Mouse (Mus musculus): Measurements from ENCODE around the gene Fam114a2. TPM values are rescaled to one million over a fixed set of nuclear protein-coding genes. Genes with fewer than 3 reads are reported as not detected.

Gene Fam114a2
- total RNA-seq (2022): 10 to 100 TPM; 64.6 to 83.3 (median 76.3) TPM

- peak; percentile 88 for DNase-seq
These were observed at the start of gene Fam114a2, which contains the start of gene Mfap3 for GRCm38 (mm10) chr11:57518091-57518750. Fam114a2 (minus strand) TSS chr11:57518617. Mfap3 (plus strand) TSS chr11:57518664.

DNA sequence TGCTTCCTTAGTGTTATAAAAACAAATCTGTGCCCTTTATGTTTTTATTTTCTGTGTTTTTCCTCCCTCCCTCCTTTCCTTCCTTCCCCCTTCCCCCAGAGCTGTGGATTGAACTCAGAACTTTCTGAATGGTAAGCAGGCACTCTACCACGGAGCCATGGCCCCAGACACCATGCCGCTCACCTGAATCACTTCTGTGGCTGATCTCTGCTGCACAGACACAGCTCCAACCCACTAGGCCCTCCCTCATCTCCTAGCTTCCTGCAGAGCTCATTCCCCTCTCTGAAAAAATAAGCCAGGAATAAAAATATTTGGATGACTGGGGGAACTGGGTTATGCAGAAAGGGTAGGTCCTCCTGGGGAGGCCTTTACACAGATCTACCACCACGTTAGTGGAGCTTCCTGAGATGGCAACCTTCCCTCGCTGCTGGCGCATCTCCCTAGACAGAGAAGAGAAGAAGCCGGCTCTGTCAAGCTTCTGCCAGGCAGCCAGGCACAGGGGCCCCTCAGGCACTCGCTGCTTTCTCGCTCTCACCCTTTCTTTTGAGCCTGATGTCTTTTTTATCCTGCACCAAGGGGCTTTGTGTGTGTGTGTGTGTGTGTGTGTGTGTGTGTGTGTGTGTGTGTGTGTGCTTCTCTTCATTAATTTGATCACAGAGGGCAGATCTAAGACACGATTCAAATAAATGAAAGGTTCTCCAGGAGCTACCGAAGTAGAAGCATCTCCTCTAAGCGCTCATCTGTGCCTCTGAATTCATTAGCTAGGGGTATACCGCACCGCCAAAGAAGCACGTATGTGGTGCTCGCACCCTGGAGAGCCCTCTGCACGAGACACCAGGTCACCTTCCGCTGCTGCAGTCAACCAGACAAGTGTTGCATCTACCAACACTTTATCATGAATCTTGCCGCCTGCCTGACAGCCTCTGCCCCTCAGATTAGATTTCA lies 47.9 kb upstream of the Fam114a2 start:
- DNase-seq: no peak

- peak; percentile 16 for DNase-seq
These were observed 46.1 kb upstream of the Fam114a2 start for GRCm38 (mm10) chr11:57564564-57564963.

GRCm38 (mm10) chr11:57557936-57558335 lies 39.5 kb upstream of the Fam114a2 start:
- peak; percentile 14 for DNase-seq

DNA sequence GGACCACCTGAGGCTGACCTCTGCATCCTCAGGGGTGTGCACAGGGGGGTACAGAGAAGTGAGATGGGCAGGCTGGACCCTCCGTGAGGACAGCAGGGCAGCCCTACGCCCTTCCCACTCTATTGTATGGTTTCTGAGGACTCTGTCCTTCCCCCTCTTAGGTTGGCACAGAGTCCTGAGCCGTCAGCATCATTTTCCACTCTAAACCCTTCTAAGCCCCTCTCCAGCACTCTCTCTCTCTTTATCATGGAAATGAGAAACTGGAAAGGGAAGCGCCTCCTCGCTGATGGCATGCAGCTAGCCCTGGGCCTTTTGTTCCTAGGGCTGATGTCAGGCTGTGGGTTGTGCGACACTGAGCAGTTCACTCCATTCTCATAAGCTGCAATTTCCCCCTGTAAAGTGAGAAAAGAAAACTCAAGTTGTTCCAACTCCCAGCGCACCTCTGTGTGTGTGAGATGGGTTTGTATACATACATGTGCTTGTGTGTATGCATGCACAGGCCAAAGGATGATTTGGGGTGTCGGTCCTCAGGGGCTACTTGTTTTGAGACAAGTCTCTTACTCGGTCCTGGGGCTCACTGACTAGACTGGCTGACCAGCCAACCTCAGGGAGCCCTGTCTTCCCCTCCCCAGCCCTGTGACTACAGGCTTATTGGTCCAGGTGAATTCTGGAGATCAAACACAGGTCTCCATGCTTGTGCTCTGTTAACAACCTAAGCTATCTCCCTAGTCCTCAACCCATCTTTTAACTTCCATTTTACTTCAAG lies 34.8 kb upstream of the Fam114a2 start:
- no peak for DNase-seq

DNA sequence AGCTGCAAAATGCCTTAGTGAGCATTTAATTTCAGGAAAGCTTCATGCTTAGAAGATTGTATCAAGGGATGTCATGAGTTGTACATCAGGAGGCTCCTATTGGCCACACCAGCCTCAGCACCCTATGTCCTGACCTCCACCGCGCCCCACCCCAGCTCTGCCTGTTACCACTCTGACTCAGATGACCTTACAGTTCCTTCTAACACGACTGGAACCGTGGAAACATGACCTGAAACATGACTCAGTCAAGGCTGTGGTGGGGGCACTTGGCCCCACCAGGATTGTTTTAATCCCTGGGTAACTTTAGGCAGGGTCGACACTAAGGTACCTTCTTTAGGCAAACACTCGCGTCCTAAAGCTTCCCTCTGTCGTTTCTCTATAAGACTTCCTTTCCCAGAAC lies 32.6 kb upstream of the Fam114a2 start:
- DNase-seq: peak; percentile 56

- no peak for DNase-seq
These were observed 31.8 kb upstream of the Fam114a2 start for GRCm38 (mm10) chr11:57550230-57550629.

DNA sequence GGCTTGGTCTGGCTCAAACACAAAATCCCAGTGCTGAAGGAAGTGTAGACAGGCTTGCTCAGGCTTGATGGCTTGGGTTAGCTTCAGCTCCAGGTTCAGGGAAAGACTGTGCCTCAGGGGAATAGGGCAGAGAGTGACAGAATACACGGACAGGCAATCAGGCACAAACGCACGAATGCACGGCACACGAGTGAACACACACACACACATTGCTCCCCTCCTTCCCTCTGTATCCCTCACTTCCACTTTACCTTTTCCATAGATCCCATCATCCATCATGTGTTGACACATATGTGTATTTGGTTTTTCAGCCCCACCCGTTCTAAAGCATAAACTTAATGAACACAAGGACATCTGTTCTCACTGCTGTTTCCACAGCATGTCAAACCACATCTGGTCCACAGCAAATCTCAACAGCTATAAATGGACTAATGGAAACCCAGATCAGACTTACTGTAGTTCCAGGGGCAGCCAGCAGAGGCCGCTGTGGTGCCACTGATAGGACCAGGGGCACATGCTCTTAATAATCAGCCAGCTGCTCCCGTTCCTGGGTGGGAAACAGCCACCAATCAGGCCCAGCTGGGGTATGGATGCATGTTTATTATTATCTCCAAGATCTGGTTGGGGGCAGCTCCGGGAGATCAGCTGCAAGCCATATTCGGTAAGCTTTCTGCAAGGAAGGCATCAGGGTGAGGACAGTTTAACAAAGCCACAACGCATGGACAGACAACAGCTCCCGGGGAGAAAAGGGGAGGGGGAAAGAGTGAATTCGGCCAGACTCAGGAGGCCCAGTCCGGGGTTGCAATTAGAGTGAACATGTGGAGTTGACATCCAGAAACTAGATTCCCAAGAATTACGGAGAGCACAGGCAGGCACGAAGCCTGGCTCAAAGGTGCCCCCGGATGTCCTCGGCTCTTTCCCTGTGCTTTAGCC lies 30.5 kb upstream of the Fam114a2 start:
- peak; percentile 45 for DNase-seq

DNA sequence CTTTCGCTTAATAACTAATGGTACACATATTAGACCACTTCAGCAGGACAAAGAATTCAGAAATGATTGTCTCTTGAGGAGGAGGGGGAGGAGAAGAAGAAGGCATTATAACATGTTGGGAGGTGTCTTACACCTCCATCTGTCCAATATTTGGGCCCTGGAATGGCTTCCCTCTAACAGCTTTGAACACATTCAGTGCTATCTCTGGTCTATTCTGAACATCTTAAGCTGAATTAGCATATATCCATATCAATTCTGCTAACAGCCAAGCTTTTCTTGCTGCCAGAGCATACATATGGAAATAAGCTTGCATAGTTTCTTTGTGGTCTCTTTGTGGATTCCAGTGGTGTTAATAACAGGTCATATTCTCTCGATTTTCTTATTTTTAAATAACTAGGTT lies 22.3 kb upstream of the Fam114a2 start:
- DNase-seq: no peak

GRCm38 (mm10) chr11:57539841-57540418 lies 21.5 kb upstream of the Fam114a2 start:
- DNase-seq: no peak

DNA sequence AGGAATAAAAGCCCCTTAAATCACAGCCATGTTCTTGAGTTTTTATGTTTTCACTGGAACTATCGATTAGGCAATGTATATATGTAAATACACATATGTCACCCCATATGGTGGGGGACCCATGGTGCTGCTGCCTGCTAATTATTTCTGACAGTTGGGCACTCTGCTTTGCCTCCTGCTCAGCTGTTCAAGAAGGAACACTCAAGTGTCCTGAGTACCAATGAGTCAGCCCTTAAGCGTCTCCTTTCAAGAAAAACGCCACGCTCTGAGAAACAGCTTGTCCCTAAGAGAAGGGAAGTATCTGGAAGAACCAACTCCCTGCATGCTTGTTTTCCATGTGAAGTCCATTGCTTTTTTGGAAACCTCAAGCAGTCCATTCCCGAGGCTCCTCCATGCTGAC lies 17.5 kb upstream of the Fam114a2 start:
- no peak for DNase-seq

DNA sequence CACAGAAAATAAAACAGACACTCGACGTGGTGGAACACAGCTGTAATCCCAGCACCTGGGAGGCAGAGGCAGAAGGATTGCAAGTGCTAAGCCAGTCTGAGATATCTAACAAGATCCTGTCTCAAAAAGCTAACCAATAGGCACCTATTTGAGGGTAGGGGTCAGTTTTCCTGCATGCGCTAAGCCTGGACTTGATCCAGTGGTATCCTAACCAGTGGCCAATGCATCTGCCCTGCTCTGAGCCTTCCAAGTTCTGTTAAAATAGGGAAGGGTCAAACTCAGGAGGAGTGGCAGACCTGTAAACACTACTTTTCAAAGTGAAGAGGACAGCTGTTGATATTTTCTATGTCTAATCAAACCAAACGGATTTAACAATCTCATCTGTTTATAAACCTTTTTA lies 13.9 kb upstream of the Fam114a2 start:
- no peak for DNase-seq

DNA sequence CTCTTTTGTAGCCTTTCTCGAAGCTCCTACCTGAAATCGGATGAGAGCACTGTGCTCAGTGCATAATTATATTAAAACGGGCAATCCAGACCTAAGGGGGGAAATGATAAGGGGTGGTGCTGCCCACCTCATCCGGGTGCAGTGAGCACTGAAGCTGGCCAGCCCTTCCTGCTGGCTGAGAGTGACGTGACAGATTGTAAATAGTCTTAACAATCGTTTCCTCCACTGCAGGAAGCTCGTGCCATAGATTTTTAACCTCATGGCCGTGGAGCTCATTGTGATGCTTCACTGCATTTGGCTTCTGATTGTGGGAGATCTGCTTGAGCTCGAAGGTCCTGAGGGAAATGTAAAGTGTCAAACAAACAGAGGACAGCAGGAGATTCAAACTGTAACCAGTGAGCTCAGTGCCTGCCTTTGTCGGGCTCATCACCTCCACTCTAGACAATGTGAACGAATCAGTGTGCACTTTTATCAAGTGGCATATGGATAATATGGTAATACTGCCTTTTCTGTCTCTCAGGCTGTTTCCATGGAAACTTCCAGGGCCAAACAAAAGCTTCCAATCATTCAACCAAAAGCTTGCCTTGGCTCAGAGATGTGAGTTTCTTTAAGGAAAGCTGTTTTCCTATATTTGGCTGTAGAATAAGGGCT lies 13.0 kb upstream of the Fam114a2 start:
- DNase-seq: no peak

DNA sequence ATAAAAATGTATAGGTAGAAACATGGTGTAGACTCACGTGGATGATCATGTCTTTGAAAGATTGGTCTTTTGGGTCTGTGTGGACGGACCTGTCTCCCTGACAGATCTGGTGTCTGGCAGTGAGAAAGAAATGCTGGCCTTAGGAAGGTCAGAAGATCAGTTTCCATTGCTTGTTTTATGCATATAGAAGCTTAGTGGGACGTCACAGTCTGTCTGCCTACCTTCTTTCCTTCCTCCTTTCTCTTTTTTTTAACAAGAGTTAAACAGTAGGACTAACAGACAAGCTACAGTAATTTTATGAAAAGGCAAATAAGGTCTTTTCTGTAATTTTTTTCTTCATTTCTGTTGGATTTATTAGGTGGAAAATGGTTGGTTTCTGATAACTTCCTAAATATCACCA lies 10.7 kb upstream of the Fam114a2 start:
- no peak for DNase-seq

DNA sequence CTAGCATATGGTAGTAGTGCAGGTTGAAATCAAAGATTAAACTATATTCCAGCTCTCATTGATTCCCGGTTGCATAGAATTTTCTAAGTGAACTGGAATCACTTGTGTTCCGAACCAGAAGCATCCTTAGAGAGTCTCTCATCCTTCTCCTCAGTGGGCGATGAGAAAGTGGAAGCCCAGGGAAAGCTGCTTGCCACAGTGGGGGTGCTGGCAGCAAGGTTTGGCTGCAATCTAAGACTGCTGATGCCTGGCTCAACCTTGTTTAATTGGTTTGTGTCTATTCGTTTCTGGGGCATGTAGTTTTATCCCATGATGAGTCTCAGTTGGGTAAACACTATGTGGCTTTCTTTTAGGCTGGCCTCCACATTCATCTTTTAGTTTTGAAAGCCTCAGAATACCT lies 9.1 kb upstream of the Fam114a2 start:
- no peak for DNase-seq

GRCm38 (mm10) chr11:57525900-57526299 lies 7.5 kb upstream of the Fam114a2 start:
- DNase-seq: no peak

GRCm38 (mm10) chr11:57524597-57524996 lies 6.2 kb upstream of the Fam114a2 start:
- DNase-seq: no peak

GRCm38 (mm10) chr11:57523418-57523817 lies 5.0 kb upstream of the Fam114a2 start:
- no peak for DNase-seq

DNA sequence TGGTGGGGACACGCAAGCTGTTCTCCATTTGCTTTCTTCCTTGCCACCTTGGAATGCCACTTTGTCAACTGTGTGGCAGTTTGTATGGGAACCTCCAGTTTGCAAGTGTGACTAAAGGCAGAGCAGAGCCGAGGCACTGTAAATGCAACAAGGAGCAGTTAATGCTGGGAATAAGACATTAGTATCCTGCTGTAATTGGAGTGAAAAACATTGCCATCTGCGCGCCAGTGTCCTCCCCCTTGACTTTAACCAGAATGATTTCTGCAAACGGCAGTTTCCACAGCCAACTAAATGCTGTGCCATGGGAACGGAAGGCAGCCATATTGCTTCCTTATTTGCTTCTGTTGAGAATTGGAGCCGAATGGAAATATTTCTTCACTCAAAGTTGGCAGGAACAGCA lies 3.6 kb upstream of the Fam114a2 start:
- no peak for DNase-seq

- DNase-seq: no peak
These were observed 2.8 kb upstream of the Fam114a2 start for GRCm38 (mm10) chr11:57521206-57521605.

- no peak for DNase-seq
These were observed 887 bp upstream of the Fam114a2 start for GRCm38 (mm10) chr11:57519304-57519703.
